Mouse (Mus musculus): Measurements from ENCODE around the gene Gm8677. TPM values are rescaled to one million over a fixed set of nuclear protein-coding genes. Genes with fewer than 3 reads are reported as not detected.
"Not testable (repeated sequence)": the region's sequence is repeated elsewhere in the genome, so short reads cannot be mapped to it uniquely, and the experiment has no call there.

The Gm8677 gene
- polyA plus RNA-seq (2014; fragmentation: Nextera tagmentation; extraction: Ambion mirVana), result not detected in 2 replicates

GRCm38 (mm10) chr7:22534787-22535186, at the start of gene Gm8677:
Gene Gm8677 (minus strand): TSS chr7:22534887.
- DNase-seq (ENCODE audit: low spot score); H3K27ac ChIP-seq (ENCODE audit: low read depth, low read length); ATAC-seq (ENCODE audit: low FRiP score); H3K4me1 ChIP-seq (replicated peaks; ENCODE audit: control insufficient read depth, insufficient read depth, low read length); H3K4me2 ChIP-seq (replicated peaks; ENCODE audit: low read depth, low read length); H3K9ac ChIP-seq (ENCODE audit: low read depth, low read length); H3K36me3 ChIP-seq (ENCODE audit: control insufficient read depth, insufficient read depth, low read length); H3K4me3 ChIP-seq (ENCODE audit: low read depth, low read length); H3K27me3 ChIP-seq (ENCODE audit: control insufficient read depth, insufficient read depth, low read length); H3K9me3 ChIP-seq (ENCODE audit: control insufficient read depth, low read length): not testable (repeated sequence)
- no CpG with 5 or more reads among the region's 1 CpGs for WGBS

GRCm38 (mm10) chr7:22565243-22565642, 30.6 kb upstream of the Gm8677 start, which contains the start of gene Gm4201:
Gene Gm4201 (minus strand): TSS chr7:22565343.
- H3K4me3 ChIP-seq (ENCODE audit: low read depth, low read length); H3K4me2 ChIP-seq (replicated peaks; ENCODE audit: low read depth, low read length); H3K36me3 ChIP-seq (ENCODE audit: control insufficient read depth, insufficient read depth, low read length); H3K4me1 ChIP-seq (replicated peaks; ENCODE audit: control insufficient read depth, insufficient read depth, low read length); H3K9ac ChIP-seq (ENCODE audit: low read depth, low read length); H3K27ac ChIP-seq (ENCODE audit: low read depth, low read length); H3K9me3 ChIP-seq (ENCODE audit: control insufficient read depth, low read length); H3K27me3 ChIP-seq (ENCODE audit: control insufficient read depth, insufficient read depth, low read length); DNase-seq (ENCODE audit: low spot score); ATAC-seq (ENCODE audit: low FRiP score): not testable (repeated sequence)
- no CpG with 5 or more reads among the region's 3 CpGs for WGBS

GRCm38 (mm10) chr7:22522667-22523066, 12.0 kb downstream of the Gm8677 start, which contains the start of gene Vmn1r152:
Gene Vmn1r152 (plus strand): TSS chr7:22522967.
- ATAC-seq (ENCODE audit: low FRiP score); H3K27me3 ChIP-seq (ENCODE audit: control insufficient read depth, insufficient read depth, low read length); H3K27ac ChIP-seq (ENCODE audit: low read depth, low read length); H3K4me3 ChIP-seq (ENCODE audit: low read depth, low read length); H3K9ac ChIP-seq (ENCODE audit: low read depth, low read length); DNase-seq (ENCODE audit: low spot score); H3K4me2 ChIP-seq (replicated peaks; ENCODE audit: low read depth, low read length); H3K36me3 ChIP-seq (ENCODE audit: control insufficient read depth, insufficient read depth, low read length); H3K4me1 ChIP-seq (replicated peaks; ENCODE audit: control insufficient read depth, insufficient read depth, low read length); H3K9me3 ChIP-seq (ENCODE audit: control insufficient read depth, low read length): not testable (repeated sequence)
- WGBS, result no CpG with 5 or more reads among the region's 3 CpGs

- not testable (repeated sequence) for H3K9ac ChIP-seq (ENCODE audit: low read depth, low read length); H3K4me2 ChIP-seq (replicated peaks; ENCODE audit: low read depth, low read length); H3K9me3 ChIP-seq (ENCODE audit: control insufficient read depth, low read length); H3K27ac ChIP-seq (ENCODE audit: low read depth, low read length); DNase-seq (ENCODE audit: low spot score); ATAC-seq (ENCODE audit: low FRiP score); H3K27me3 ChIP-seq (ENCODE audit: control insufficient read depth, insufficient read depth, low read length); H3K4me1 ChIP-seq (replicated peaks; ENCODE audit: control insufficient read depth, insufficient read depth, low read length); H3K36me3 ChIP-seq (ENCODE audit: control insufficient read depth, insufficient read depth, low read length); H3K4me3 ChIP-seq (ENCODE audit: low read depth, low read length)
- WGBS, result 68% methylated on average over 1 of the region's 3 CpGs
Measured at GRCm38 (mm10) chr7:22499578-22499977, 35.1 kb downstream of the Gm8677 start, which contains the start of gene Vmn1r151. Gene Vmn1r151 (minus strand): TSS chr7:22499678.

Other genes with a start within 250 kb of the Gm8677 start
- gene Gm4187, start 205.2 kb downstream of the Gm8677 start, polyA plus RNA-seq (2014; fragmentation: Nextera tagmentation; extraction: Ambion mirVana), result not detected in 2 replicates
- gene Gm8660, start 163.8 kb downstream of the Gm8677 start, polyA plus RNA-seq (2014; fragmentation: Nextera tagmentation; extraction: Ambion mirVana), result not detected in 2 replicates
- not detected in 2 replicates for gene Vmn1r148, start 121.3 kb downstream of the Gm8677 start, polyA plus RNA-seq (2014; fragmentation: Nextera tagmentation; extraction: Ambion mirVana)
- not detected in 2 replicates for gene Vmn1r149, start 96.7 kb downstream of the Gm8677 start, polyA plus RNA-seq (2014; fragmentation: Nextera tagmentation; extraction: Ambion mirVana)
- gene Gm10665, start 70.8 kb downstream of the Gm8677 start, polyA plus RNA-seq (2014; fragmentation: Nextera tagmentation; extraction: Ambion mirVana), result not detected in 2 replicates
- gene Vmn1r151, start 35.2 kb downstream of the Gm8677 start, polyA plus RNA-seq (2014; fragmentation: Nextera tagmentation; extraction: Ambion mirVana), result not detected in 2 replicates
- not detected in 2 replicates for gene Vmn1r152, start 11.9 kb downstream of the Gm8677 start, polyA plus RNA-seq (2014; fragmentation: Nextera tagmentation; extraction: Ambion mirVana)
- gene Gm4201, start 30.5 kb upstream of the Gm8677 start, polyA plus RNA-seq (2014; fragmentation: Nextera tagmentation; extraction: Ambion mirVana), result not detected in 2 replicates
- gene Gm4565, start 53.2 kb upstream of the Gm8677 start, polyA plus RNA-seq (2014; fragmentation: Nextera tagmentation; extraction: Ambion mirVana), result not detected in 2 replicates
- gene Vmn1r155, start 123.1 kb upstream of the Gm8677 start, polyA plus RNA-seq (2014; fragmentation: Nextera tagmentation; extraction: Ambion mirVana), result not detected in 2 replicates
- not detected in 2 replicates for gene Gm8693, start 157.4 kb upstream of the Gm8677 start, polyA plus RNA-seq (2014; fragmentation: Nextera tagmentation; extraction: Ambion mirVana)
- not detected in 2 replicates for gene Gm4567, start 184.8 kb upstream of the Gm8677 start, polyA plus RNA-seq (2014; fragmentation: Nextera tagmentation; extraction: Ambion mirVana)
- gene Vmn1r157, start 226.8 kb upstream of the Gm8677 start, polyA plus RNA-seq (2014; fragmentation: Nextera tagmentation; extraction: Ambion mirVana), result not detected in 2 replicates

All from hindbrain, embryonic 11.5 days (tissue).